Mouse (Mus musculus): ENCODE measurements around the gene Ptp4a2. TPM values are rescaled to one million over a fixed set of nuclear protein-coding genes. Genes with fewer than 3 reads are reported as not detected.

Ptp4a2 gene
- polyA plus RNA-seq, 1 experiment from 2014 or later: 163 TPM

- H3K9me3 ChIP-seq (ENCODE audit: control insufficient read depth, low read length): no peaks in the 10 kb centered on the region
- 68% methylated on average over 5 of the region's 5 CpGs for WGBS
- H3K27ac ChIP-seq (ENCODE audit: low read depth, low read length): no peak overlapping the region
- no peak overlapping the region for H3K9ac ChIP-seq (replicated peaks; ENCODE audit: low read depth, low read length)
- no peaks in the 10 kb centered on the region for H3K27me3 ChIP-seq (ENCODE audit: control insufficient read depth, insufficient read depth, low read length)
- no peaks in the 10 kb centered on the region for H3K36me3 ChIP-seq (ENCODE audit: control insufficient read depth, insufficient read depth, low read length)
- no peak for ATAC-seq (ENCODE audit: low read depth)
- no peak overlapping the region for H3K4me3 ChIP-seq (ENCODE audit: low read depth, low read length)
- no peak overlapping the region for H3K4me2 ChIP-seq (ENCODE audit: low read depth, low read length)
- H3K4me1 ChIP-seq (ENCODE audit: control insufficient read depth, insufficient read depth, low read length): peaks cover 10% of the 10 kb centered on the region
Measured at GRCm38 (mm10) chr4:129793713-129794329, 17.2 kb upstream of the Ptp4a2 start.

- no peak overlapping the region for H3K4me3 ChIP-seq (ENCODE audit: low read depth, low read length)
- H3K9me3 ChIP-seq (ENCODE audit: control insufficient read depth, low read length): no peaks in the 10 kb centered on the region
- no peaks in the 10 kb centered on the region for H3K36me3 ChIP-seq (ENCODE audit: control insufficient read depth, insufficient read depth, low read length)
- H3K4me2 ChIP-seq (ENCODE audit: low read depth, low read length): peak overlapping the region; percentile 6; the same call in 1 of the 2 replicates
- peaks cover 10% of the 10 kb centered on the region for H3K4me1 ChIP-seq (ENCODE audit: control insufficient read depth, insufficient read depth, low read length)
- ATAC-seq (ENCODE audit: low read depth): no peak
- 0 out of 2 replicates have a peak overlapping the region, but pooled peaks have one; percentile 25 for H3K9ac ChIP-seq (replicated peaks; ENCODE audit: low read depth, low read length)
- peak overlapping the region; percentile 70 for H3K27ac ChIP-seq (ENCODE audit: low read depth, low read length)
- 15% methylated on average over 17 of the region's 17 CpGs for WGBS
- no peaks in the 10 kb centered on the region for H3K27me3 ChIP-seq (ENCODE audit: control insufficient read depth, insufficient read depth, low read length)
Measured at GRCm38 (mm10) chr4:129795151-129795860, 15.7 kb upstream of the Ptp4a2 start.

GRCm38 (mm10) chr4:129795861-129796260 is 15.2 kb upstream of the Ptp4a2 start:
- no peak overlapping the region for H3K9ac ChIP-seq (replicated peaks; ENCODE audit: low read depth, low read length)
- H3K4me1 ChIP-seq (ENCODE audit: control insufficient read depth, insufficient read depth, low read length): peaks cover 10% of the 10 kb centered on the region
- ATAC-seq (ENCODE audit: low read depth): no peak
- H3K9me3 ChIP-seq (ENCODE audit: control insufficient read depth, low read length): no peaks in the 10 kb centered on the region
- H3K27ac ChIP-seq (ENCODE audit: low read depth, low read length): peak overlapping the region; percentile 70
- 31% methylated on average over 8 of the region's 8 CpGs for WGBS
- no peaks in the 10 kb centered on the region for H3K27me3 ChIP-seq (ENCODE audit: control insufficient read depth, insufficient read depth, low read length)
- no peak overlapping the region for H3K4me2 ChIP-seq (ENCODE audit: low read depth, low read length)
- no peaks in the 10 kb centered on the region for H3K36me3 ChIP-seq (ENCODE audit: control insufficient read depth, insufficient read depth, low read length)
- H3K4me3 ChIP-seq (ENCODE audit: low read depth, low read length): no peak overlapping the region

GRCm38 (mm10) chr4:129797985-129798384 is 13.0 kb upstream of the Ptp4a2 start:
- WGBS: 42% methylated on average over 5 of the region's 5 CpGs
- no peak overlapping the region for H3K4me3 ChIP-seq (ENCODE audit: low read depth, low read length)
- H3K9me3 ChIP-seq (ENCODE audit: control insufficient read depth, low read length): no peaks in the 10 kb centered on the region
- no peaks in the 10 kb centered on the region for H3K36me3 ChIP-seq (ENCODE audit: control insufficient read depth, insufficient read depth, low read length)
- no peak overlapping the region for H3K4me2 ChIP-seq (ENCODE audit: low read depth, low read length)
- no peak for ATAC-seq (ENCODE audit: low read depth)
- no peak overlapping the region for H3K27ac ChIP-seq (ENCODE audit: low read depth, low read length)
- H3K4me1 ChIP-seq (ENCODE audit: control insufficient read depth, insufficient read depth, low read length): peaks cover 10% of the 10 kb centered on the region
- no peak overlapping the region for H3K9ac ChIP-seq (replicated peaks; ENCODE audit: low read depth, low read length)
- no peaks in the 10 kb centered on the region for H3K27me3 ChIP-seq (ENCODE audit: control insufficient read depth, insufficient read depth, low read length)

- WGBS: 84% methylated on average over 1 of the region's 1 CpGs
- no peak overlapping the region for H3K9ac ChIP-seq (replicated peaks; ENCODE audit: low read depth, low read length)
- H3K4me1 ChIP-seq (ENCODE audit: control insufficient read depth, insufficient read depth, low read length): no peaks in the 10 kb centered on the region
- no peak for ATAC-seq (ENCODE audit: low read depth)
- no peak overlapping the region for H3K4me3 ChIP-seq (ENCODE audit: low read depth, low read length)
- no peaks in the 10 kb centered on the region for H3K36me3 ChIP-seq (ENCODE audit: control insufficient read depth, insufficient read depth, low read length)
- H3K4me2 ChIP-seq (ENCODE audit: low read depth, low read length): no peak overlapping the region
- H3K27ac ChIP-seq (ENCODE audit: low read depth, low read length): no peak overlapping the region
- H3K27me3 ChIP-seq (ENCODE audit: control insufficient read depth, insufficient read depth, low read length): no peaks in the 10 kb centered on the region
- H3K9me3 ChIP-seq (ENCODE audit: control insufficient read depth, low read length): no peaks in the 10 kb centered on the region
Measured at GRCm38 (mm10) chr4:129803368-129803767, 7.7 kb upstream of the Ptp4a2 start.

- no peak overlapping the region for H3K4me3 ChIP-seq (ENCODE audit: low read depth, low read length)
- H3K9ac ChIP-seq (replicated peaks; ENCODE audit: low read depth, low read length): no peak overlapping the region
- no peaks in the 10 kb centered on the region for H3K9me3 ChIP-seq (ENCODE audit: control insufficient read depth, low read length)
- no peaks in the 10 kb centered on the region for H3K27me3 ChIP-seq (ENCODE audit: control insufficient read depth, insufficient read depth, low read length)
- no peak overlapping the region for H3K4me2 ChIP-seq (ENCODE audit: low read depth, low read length)
- H3K36me3 ChIP-seq (ENCODE audit: control insufficient read depth, insufficient read depth, low read length): no peaks in the 10 kb centered on the region
- WGBS: 92% methylated on average over 3 of the region's 3 CpGs
- ATAC-seq (ENCODE audit: low read depth): no peak
- no peak overlapping the region for H3K27ac ChIP-seq (ENCODE audit: low read depth, low read length)
- H3K4me1 ChIP-seq (ENCODE audit: control insufficient read depth, insufficient read depth, low read length): no peaks in the 10 kb centered on the region
Measured at GRCm38 (mm10) chr4:129805059-129805458, 6.0 kb upstream of the Ptp4a2 start.

- Histone ChIP-seq H3K9me3 (ENCODE audit: control insufficient read depth, low read length) (no peaks in the 10 kb centered on the region), H3K4me3 (ENCODE audit: low read depth, low read length) (no peak overlapping the region), H3K9ac (replicated peaks; ENCODE audit: low read depth, low read length) (no peak overlapping the region), H3K36me3 (ENCODE audit: control insufficient read depth, insufficient read depth, low read length) (no peaks in the 10 kb centered on the region), H3K4me1 (ENCODE audit: control insufficient read depth, insufficient read depth, low read length) (no peaks in the 10 kb centered on the region), H3K27ac (ENCODE audit: low read depth, low read length) (no peak overlapping the region), H3K4me2 (ENCODE audit: low read depth, low read length) (no peak overlapping the region), H3K27me3 (ENCODE audit: control insufficient read depth, insufficient read depth, low read length) (no peaks in the 10 kb centered on the region)
- 72% methylated on average over 14 of the region's 14 CpGs for WGBS
- no peak for ATAC-seq (ENCODE audit: low read depth)
Measured at GRCm38 (mm10) chr4:129811605-129812468, 818 bp downstream of the Ptp4a2 start.

- 71% methylated on average over 6 of the region's 6 CpGs for WGBS
- H3K4me3 ChIP-seq (ENCODE audit: low read depth, low read length): no peak overlapping the region
- peaks cover 15% of the 10 kb centered on the region for H3K4me1 ChIP-seq (ENCODE audit: control insufficient read depth, insufficient read depth, low read length)
- no peaks in the 10 kb centered on the region for H3K36me3 ChIP-seq (ENCODE audit: control insufficient read depth, insufficient read depth, low read length)
- no peak overlapping the region for H3K27ac ChIP-seq (ENCODE audit: low read depth, low read length)
- H3K9ac ChIP-seq (replicated peaks; ENCODE audit: low read depth, low read length): no peak overlapping the region
- ATAC-seq (ENCODE audit: low read depth): no peak
- no peak overlapping the region for H3K4me2 ChIP-seq (ENCODE audit: low read depth, low read length)
- H3K27me3 ChIP-seq (ENCODE audit: control insufficient read depth, insufficient read depth, low read length): no peaks in the 10 kb centered on the region
- H3K9me3 ChIP-seq (ENCODE audit: control insufficient read depth, low read length): no peaks in the 10 kb centered on the region
Measured at GRCm38 (mm10) chr4:129817591-129817990, 6.6 kb downstream of the Ptp4a2 start.

Measured in neural tube, embryonic 14.5 days (tissue).